Mouse (Mus musculus): ENCODE measurements around the gene Usb1.

Gene Usb1

DNA sequence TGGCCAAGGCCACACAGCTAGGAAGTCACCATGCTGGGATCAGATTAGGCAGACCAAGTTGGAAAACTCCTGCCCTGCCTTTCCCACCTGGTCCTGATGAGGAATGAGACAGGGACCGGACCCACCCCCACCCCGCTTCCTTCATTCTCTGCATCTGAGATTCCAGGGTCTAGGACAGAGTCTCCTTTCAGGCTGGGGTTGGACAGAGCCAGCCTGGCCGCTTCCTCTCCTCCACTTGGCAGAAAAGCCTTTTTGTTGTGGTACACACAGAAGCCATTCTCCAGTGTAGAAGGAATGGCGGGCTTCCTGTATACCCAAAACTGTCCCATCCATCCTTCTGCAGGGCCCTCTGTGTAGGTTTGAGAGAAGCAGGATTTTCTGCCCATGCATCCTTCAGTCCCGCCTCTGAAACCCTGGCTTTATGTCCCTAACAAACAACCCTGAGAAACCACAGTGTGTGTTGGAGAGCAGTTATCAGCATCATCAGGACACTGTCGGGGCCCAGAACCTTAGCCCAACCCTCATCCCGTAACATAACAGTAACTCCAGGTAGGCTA, 43.4 kb downstream of the Usb1 start:
- 76% methylated on average over 7 of the region's 7 CpGs for WGBS

GRCm38 (mm10) chr8:95376309-95376999, 44.4 kb downstream of the Usb1 start:
- WGBS = 80% methylated on average over 12 of the region's 12 CpGs

GRCm38 (mm10) chr8:95377101-95377500, 45.0 kb downstream of the Usb1 start:
- 80% methylated on average over 4 of the region's 4 CpGs for WGBS

DNA sequence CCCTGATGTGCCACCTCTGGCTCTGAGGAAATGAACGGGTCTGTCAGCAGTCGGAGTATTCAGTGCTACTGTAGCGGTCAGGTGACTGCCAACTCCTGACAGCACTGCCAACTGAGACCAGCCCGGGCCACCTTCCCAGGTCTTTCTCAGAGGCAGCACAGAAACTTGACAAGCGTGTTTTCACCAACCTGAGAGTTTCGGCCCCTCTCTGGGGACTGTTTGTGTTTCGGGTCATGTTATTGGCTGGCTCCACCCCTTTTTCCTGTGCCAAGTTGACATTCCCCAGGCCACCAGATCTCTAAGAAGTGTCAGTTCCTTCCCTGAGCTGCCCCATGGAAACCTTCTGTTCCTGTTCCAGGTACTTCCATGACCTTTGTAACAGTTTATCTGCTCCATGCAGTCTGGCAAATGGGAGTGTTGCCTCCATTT, 45.8 kb downstream of the Usb1 start:
- 51% methylated on average over 7 of the region's 7 CpGs for WGBS

DNA sequence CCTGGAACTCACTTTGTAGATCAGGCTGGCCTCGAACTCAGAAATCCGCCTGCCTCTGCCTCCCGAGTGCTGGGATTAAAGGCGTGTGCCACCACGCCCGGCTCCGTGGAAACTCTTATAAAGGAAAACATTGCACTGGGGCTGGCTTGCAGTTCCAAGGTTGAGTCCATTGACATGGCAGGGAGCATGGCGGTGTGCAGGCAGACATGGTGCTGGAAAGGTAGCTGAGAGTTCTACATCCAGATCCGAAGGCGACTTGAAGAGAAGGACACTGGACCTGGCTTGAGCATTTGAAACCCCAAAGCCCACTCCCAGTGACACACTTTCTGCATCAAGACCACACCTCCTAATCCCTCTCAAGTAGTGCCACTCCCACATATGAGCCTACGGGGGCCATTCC, 46.8 kb downstream of the Usb1 start:
- WGBS = 98% methylated on average over 11 of the region's 11 CpGs

DNA sequence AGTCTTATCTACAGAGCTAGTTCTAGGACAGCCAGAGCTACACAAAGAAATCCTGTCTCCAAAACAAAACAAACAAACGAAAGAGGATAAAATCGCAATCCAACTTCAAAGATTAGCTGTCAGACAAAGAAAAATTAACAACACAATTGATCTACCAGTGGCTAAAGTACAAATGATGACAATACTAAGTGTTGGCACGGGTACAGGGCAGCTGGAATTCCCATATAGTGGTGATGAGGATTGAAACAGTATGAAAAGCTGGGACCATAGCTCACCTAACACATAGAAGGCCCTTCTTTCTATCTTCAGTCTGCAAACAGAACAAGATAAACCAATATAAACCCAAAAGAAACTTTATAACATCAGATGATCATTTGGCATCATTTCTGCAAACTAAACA, 49.5 kb downstream of the Usb1 start:
- 84% methylated on average over 3 of the region's 3 CpGs for WGBS

DNA sequence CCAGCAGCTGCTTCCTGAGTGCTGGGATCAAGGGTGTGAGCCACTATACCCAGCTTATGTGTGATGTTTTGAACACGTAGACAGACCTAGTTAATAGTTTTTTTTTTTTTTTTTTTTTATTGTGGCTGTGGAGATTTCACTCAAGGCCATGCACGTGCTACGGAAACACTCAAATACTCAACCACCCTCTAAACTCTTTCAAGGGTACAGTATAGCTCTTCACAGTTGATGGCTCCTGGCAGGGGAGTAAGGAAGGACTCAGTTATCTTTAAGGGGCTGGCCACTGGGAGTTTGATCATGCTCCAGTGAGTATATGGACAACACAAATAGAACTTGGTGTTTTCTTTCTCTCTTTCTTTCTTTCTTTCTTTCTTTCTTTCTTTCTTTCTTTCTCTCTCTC, 52.4 kb downstream of the Usb1 start:
- WGBS = 93% methylated on average over 3 of the region's 3 CpGs

- 89% methylated on average over 5 of the region's 5 CpGs for WGBS
Observed at GRCm38 (mm10) chr8:95386037-95386436, 54.0 kb downstream of the Usb1 start.

GRCm38 (mm10) chr8:95387221-95387620, 55.1 kb downstream of the Usb1 start:
- 94% methylated on average over 10 of the region's 10 CpGs for WGBS

- WGBS = 85% methylated on average over 7 of the region's 7 CpGs
Observed at GRCm38 (mm10) chr8:95387936-95388335, 55.9 kb downstream of the Usb1 start.

DNA sequence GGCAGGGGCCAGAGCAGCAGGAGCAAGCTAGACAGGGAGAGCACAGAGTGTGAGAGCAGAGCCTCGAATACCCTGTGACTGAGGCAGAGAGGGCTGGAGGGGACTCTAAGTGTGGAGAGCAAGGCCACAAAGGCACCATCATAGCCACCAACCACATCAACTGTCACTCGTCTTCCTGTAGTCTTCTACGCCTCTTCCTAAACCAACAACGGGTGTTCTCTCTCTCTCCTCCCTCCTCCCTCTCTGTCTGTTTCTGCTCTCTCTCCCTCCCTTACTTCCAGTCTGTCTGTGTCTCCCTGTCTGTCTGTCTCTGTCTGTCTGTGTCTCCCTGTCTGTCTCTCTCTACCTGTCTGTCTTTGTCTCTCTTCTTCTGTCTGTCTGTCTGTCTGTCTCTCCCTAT, 58.2 kb downstream of the Usb1 start:
- WGBS = 70% methylated on average over 4 of the region's 4 CpGs

GRCm38 (mm10) chr8:95391101-95391500, 59.0 kb downstream of the Usb1 start:
- WGBS = 89% methylated on average over 7 of the region's 7 CpGs

DNA sequence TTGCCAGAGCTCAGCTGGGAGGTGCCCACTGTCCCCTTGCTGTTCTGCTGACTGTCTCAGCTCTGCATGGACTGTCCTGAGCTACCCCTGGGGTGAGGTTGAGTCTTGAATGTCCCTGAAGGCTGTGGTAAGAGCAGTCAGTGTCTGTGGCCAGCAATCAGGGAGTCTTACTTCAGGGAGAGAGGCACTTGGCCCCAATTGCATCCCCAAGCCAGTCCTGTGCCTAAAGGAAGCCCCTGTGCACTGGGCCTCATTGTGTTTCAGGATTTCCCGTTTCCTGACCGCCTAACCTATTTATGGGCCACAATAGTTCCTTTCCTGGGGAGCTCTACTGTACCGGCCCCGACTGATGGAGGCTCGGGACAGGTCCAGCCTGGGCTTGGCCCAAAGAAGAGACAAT, 60.5 kb downstream of the Usb1 start:
- WGBS = 74% methylated on average over 5 of the region's 5 CpGs

GRCm38 (mm10) chr8:95395186-95395918, 63.3 kb downstream of the Usb1 start:
- WGBS = 58% methylated on average over 8 of the region's 8 CpGs

DNA sequence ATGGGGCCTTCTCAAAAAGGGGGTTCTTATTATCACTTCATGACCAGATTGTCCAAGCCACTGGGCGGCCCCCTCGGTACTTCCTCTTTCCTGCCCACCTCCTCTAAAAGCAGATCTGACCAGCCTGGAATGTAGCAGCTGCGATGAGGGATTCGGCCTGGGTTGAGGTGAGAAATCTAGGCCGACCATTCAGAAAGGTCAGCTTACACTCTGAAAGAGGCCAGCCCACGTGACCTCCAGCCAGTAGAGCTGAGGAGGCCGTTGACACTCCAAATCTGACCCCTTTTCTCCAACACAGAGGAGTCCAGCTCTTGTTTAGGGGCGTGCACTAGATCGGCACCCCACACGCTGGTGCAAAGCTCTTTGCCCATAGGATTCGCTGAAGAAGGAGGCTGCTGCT, 64.7 kb downstream of the Usb1 start:
- 82% methylated on average over 11 of the region's 11 CpGs for WGBS
